Mouse (Mus musculus) MEL (cell line): ENCODE measurements at regions not wholly inside any gene's neighbourhood (a gene's known extent, or its start where the extent isn't known, plus 50 kb on each side); places are given as distances from the start of the nearest gene placed in this dataset.
A peak's percentile ranks its signal among the peaks of the same experiment; 100 is the strongest.

Source experiments
- DNase-seq: peaks from one replicate; pipeline ENCODE4 v3.0.0; 2011; ENCODE audit warnings: low read depth, low spot score
- H3K27ac ChIP-seq: 2 replicates; pipeline ENCODE4 v1.5.1; 2012; ENCODE audit warnings: low read depth, mild to moderate bottlenecking, control low read depth, low read length, moderate library complexity; ENCODE audit not compliant: control insufficient read depth
- H3K27me3 ChIP-seq, 2 experiments: fragments of 150-350 bp in 1 of 2; sonication (generic) in 1 of 2; 2 replicates each; pipeline ENCODE4 v1.6.1; 2012; ENCODE audit warnings: low read length in 2 of 2, mild to moderate bottlenecking in 2 of 2, improper control_type of control experiment in 1 of 2, moderate library complexity in 1 of 2; ENCODE audit not compliant: insufficient read depth in 2 of 2, control insufficient read depth in 1 of 2
- H3K36me3 ChIP-seq, 2 experiments: 2 replicates each; pipeline ENCODE4 v1.6.1; 2012 to 2014; ENCODE audit warnings: low read length in 2 of 2, improper control_type of control experiment in 1 of 2, inconsistent platforms in 1 of 2, mild to moderate bottlenecking in 1 of 2; ENCODE audit not compliant: insufficient read depth in 2 of 2, control insufficient read depth in 1 of 2
- H3K4me1 ChIP-seq, 2 experiments: fragments of 150-350 bp in 1 of 2; sonication (generic) in 1 of 2; 2 replicates each; pipeline ENCODE4 v1.6.1; 2012; ENCODE audit warnings: low read length in 2 of 2, improper control_type of control experiment in 1 of 2, mild to moderate bottlenecking in 1 of 2; ENCODE audit not compliant: insufficient read depth in 2 of 2, control insufficient read depth in 1 of 2
- H3K4me3 ChIP-seq, 2 experiments: fragments of 150-350 bp in 1 of 2; sonication (generic) in 1 of 2; 2 replicates each; pipeline ENCODE4 v1.5.1; 2012; ENCODE audit warnings: low read depth in 2 of 2, low read length in 2 of 2, mild to moderate bottlenecking in 2 of 2, moderate library complexity in 2 of 2, control low read depth in 1 of 2, improper control_type of control experiment in 1 of 2; ENCODE audit not compliant: control insufficient read depth in 1 of 2, insufficient read depth in 1 of 2
- H3K79me2 ChIP-seq: 2 replicates; pipeline ENCODE4 v1.6.1; 2012; ENCODE audit warnings: mild to moderate bottlenecking, low read length, moderate library complexity; ENCODE audit not compliant: control insufficient read depth, poor library complexity, insufficient read depth
- H3K9ac ChIP-seq: 2 replicates; pipeline ENCODE4 v1.6.1; 2012; ENCODE audit warnings: low read depth, mild to moderate bottlenecking, control low read depth, low read length, moderate library complexity; ENCODE audit not compliant: control insufficient read depth, poor library complexity, severe bottlenecking
- H3K9me3 ChIP-seq: fragments of 150-350 bp; sonication (generic); replicated peaks from 2 replicates; pipeline ENCODE4 v1.6.1; 2012; ENCODE audit warnings: mild to moderate bottlenecking, low read length, improper control_type of control experiment, moderate library complexity; ENCODE audit not compliant: insufficient read depth
- CHD1 ChIP-seq: IDR thresholded peaks from 2 replicates; pipeline ENCODE4 v1.6.1; 2012; ENCODE audit warnings: low read depth, mild to moderate bottlenecking, inconsistent platforms, low read length, improper control_type of control experiment
- CHD2 ChIP-seq: IDR thresholded peaks from 2 replicates; pipeline ENCODE4 v1.6.1; 2011; ENCODE audit warnings: low read length, improper control_type of control experiment
- CTCF ChIP-seq, 3 experiments: IDR thresholded peaks in 2 of 3; conservative IDR thresholded peaks in 1 of 3; 2 replicates each; pipeline ENCODE4 v1.5.1; 2011 to 2012; ENCODE audit warnings: low read length in 3 of 3, low read depth in 2 of 3, mild to moderate bottlenecking in 2 of 3, improper control_type of control experiment in 1 of 3, inconsistent platforms in 1 of 3, mixed read lengths in 1 of 3, moderate library complexity in 1 of 3; ENCODE audit not compliant: control insufficient read depth in 1 of 3, insufficient read depth in 1 of 3, poor library complexity in 1 of 3, severe bottlenecking in 1 of 3
- E2F4 ChIP-seq: IDR thresholded peaks from 2 replicates; pipeline ENCODE4 v1.6.1; 2011; ENCODE audit warnings: low read depth, low read length, improper control_type of control experiment, borderline replicate concordance
- ELF1 ChIP-seq: IDR thresholded peaks from 2 replicates; pipeline ENCODE4 v1.6.1; 2014; ENCODE audit warnings: low read depth, mild to moderate bottlenecking, inconsistent platforms, low read length, improper control_type of control experiment, moderate library complexity
- ETS1 ChIP-seq: IDR thresholded peaks from 2 replicates; pipeline ENCODE4 v1.6.1; 2012; ENCODE audit warnings: low read depth, mild to moderate bottlenecking, inconsistent platforms, low read length, improper control_type of control experiment, moderate library complexity
- MAX ChIP-seq: IDR thresholded peaks from 2 replicates; pipeline ENCODE4 v1.6.1; 2011; ENCODE audit warnings: low read length, improper control_type of control experiment
- MAZ ChIP-seq: IDR thresholded peaks from 2 replicates; pipeline ENCODE4 v1.6.1; 2012; ENCODE audit warnings: low read depth, mild to moderate bottlenecking, inconsistent platforms, low read length, improper control_type of control experiment
- MEF2A ChIP-seq: IDR thresholded peaks from 2 replicates; pipeline ENCODE4 v1.6.1; 2014; ENCODE audit warnings: low read depth, mild to moderate bottlenecking, inconsistent platforms, low read length, improper control_type of control experiment; ENCODE audit not compliant: poor library complexity, insufficient replicate concordance, severe bottlenecking; ENCODE audit errors: extremely low read depth
- MXI1 ChIP-seq: IDR thresholded peaks from 2 replicates; pipeline ENCODE4 v1.6.1; 2011; ENCODE audit warnings: mild to moderate bottlenecking, low read depth, low read length, improper control_type of control experiment
- NELFE ChIP-seq: IDR thresholded peaks from 2 replicates; pipeline ENCODE4 v1.6.1; 2011; ENCODE audit warnings: low read depth, low read length, improper control_type of control experiment
- POLR2AphosphoS2 ChIP-seq: IDR thresholded peaks from 2 replicates; pipeline ENCODE4 v1.6.1; 2011; ENCODE audit warnings: low read length, improper control_type of control experiment
- POLR2AphosphoS5 ChIP-seq: IDR thresholded peaks from 2 replicates; pipeline ENCODE4 v1.6.1; 2012; ENCODE audit warnings: low read depth, borderline replicate concordance, mild to moderate bottlenecking, inconsistent platforms, low read length, moderate library complexity, mixed read lengths
- RAD21 ChIP-seq: IDR thresholded peaks from 2 replicates; pipeline ENCODE4 v1.6.1; 2011; ENCODE audit warnings: mild to moderate bottlenecking, low read depth, low read length, improper control_type of control experiment
- SMC3 ChIP-seq: IDR thresholded peaks from 2 replicates; pipeline ENCODE4 v1.6.1; 2011; ENCODE audit warnings: low read depth, low read length, improper control_type of control experiment
- TCF12 ChIP-seq: IDR thresholded peaks from 2 replicates; pipeline ENCODE4 v1.6.1; 2014; ENCODE audit warnings: low read depth, mild to moderate bottlenecking, inconsistent platforms, low read length, improper control_type of control experiment, moderate library complexity
- UBTF ChIP-seq: IDR thresholded peaks from 2 replicates; pipeline ENCODE4 v1.6.1; 2012; ENCODE audit warnings: low read depth, mild to moderate bottlenecking, inconsistent platforms, low read length, improper control_type of control experiment, moderate library complexity, borderline replicate concordance; ENCODE audit not compliant: insufficient read depth
- USF1 ChIP-seq: IDR thresholded peaks from 2 replicates; pipeline ENCODE4 v1.6.1; 2014; ENCODE audit warnings: low read depth, mild to moderate bottlenecking, inconsistent platforms, low read length, improper control_type of control experiment, moderate library complexity
- ZC3H11A ChIP-seq: IDR thresholded peaks from 2 replicates; pipeline ENCODE4 v1.6.1; 2012; ENCODE audit warnings: low read depth, mild to moderate bottlenecking, inconsistent platforms, low read length, improper control_type of control experiment
- ZKSCAN1 ChIP-seq: IDR thresholded peaks from 2 replicates; pipeline ENCODE4 v1.6.1; 2012; ENCODE audit warnings: low read depth, mild to moderate bottlenecking, inconsistent platforms, low read length, improper control_type of control experiment, moderate library complexity
- ZNF384 ChIP-seq: IDR thresholded peaks from 2 replicates; pipeline ENCODE4 v1.6.1; 2012; ENCODE audit warnings: low read depth, mild to moderate bottlenecking, inconsistent platforms, low read length, improper control_type of control experiment

DNA sequence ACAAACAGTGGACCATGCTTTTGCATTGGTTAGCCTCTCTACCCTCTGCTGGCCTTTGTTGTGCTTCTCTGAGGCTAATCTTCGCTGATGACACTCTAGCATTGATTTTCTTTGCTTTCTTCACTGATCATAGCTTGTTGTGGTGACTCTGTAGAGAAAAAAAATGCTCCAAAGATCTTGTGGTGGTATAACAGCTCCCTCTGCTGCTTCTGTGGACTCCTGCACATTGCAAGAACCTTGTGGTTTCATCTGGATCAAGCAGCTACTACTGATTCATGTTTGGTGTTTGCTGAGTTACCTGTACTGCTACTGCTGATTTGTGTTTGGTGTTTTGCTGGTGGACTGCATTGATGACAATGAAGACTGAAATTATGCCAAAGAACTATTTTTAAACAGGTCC is 74.7 kb upstream of the Gprin3 start:
- Histone ChIP-seq H3K27me3 (no peaks in the 10 kb centered on the region), H3K9ac (no peak overlapping the region), H3K9me3 (no peaks in the 10 kb centered on the region), H3K36me3 (no peaks in the 10 kb centered on the region), H3K79me2 (no peaks in the 10 kb centered on the region), H3K27ac (no peak overlapping the region), H3K4me3 (no peak overlapping the region), H3K4me1 (no peaks in the 10 kb centered on the region)
- no peak for DNase-seq
- TF ChIP-seq CTCF (IDR thresholded peaks at IDR 0.05 in 2 of 3, conservative IDR thresholded peaks at IDR 0.05 in 1 of 3; ENCODE audit: control insufficient read depth in 1 of 3, insufficient read depth in 1 of 3, low read depth in 2 of 3, low read length in 3 of 3, poor library complexity in 1 of 3, severe bottlenecking in 1 of 3): no peak; a peak in 1 of 6 replicates

DNA sequence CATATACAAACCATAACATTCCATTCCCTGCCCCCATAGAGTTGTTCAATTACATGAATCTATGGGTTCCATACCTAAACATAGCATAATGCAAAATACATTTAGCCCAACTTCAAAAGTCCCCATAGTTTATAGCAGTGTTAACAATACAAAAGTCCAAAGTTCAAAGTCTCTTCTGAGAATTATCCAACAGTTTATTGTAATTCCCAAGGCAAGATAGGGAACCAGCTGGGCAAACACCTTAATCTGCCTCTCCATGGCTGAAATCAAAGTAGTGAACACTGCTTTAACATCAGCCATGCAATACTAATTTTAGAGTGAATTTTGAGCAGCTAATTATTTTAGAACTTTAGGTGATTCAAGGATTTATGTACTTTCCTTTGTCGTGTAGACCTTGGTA is 72.7 kb upstream of the Gprin3 start:
- no peaks in the 10 kb centered on the region for H3K79me2 ChIP-seq
- H3K4me3 ChIP-seq: no peak overlapping the region
- H3K4me1 ChIP-seq: no peaks in the 10 kb centered on the region
- DNase-seq: no peak
- H3K27ac ChIP-seq: no peak overlapping the region
- no peaks in the 10 kb centered on the region for H3K9me3 ChIP-seq
- TF ChIP-seq ZNF384 (no peak), E2F4 (no peak), MEF2A (no peak), ELF1 (no peak), MAX (no peak), USF1 (no peak), CHD1 (no peak), CTCF (IDR thresholded peaks at IDR 0.05 in 2 of 3, conservative IDR thresholded peaks at IDR 0.05 in 1 of 3; ENCODE audit: control insufficient read depth in 1 of 3, insufficient read depth in 1 of 3, low read depth in 2 of 3, low read length in 3 of 3, poor library complexity in 1 of 3, severe bottlenecking in 1 of 3) (no peak), MXI1 (no peak), UBTF (no peak), ZKSCAN1 (no peak)
- H3K27me3 ChIP-seq: no peaks in the 10 kb centered on the region
- no peaks in the 10 kb centered on the region for H3K36me3 ChIP-seq
- no peak overlapping the region for H3K9ac ChIP-seq

DNA sequence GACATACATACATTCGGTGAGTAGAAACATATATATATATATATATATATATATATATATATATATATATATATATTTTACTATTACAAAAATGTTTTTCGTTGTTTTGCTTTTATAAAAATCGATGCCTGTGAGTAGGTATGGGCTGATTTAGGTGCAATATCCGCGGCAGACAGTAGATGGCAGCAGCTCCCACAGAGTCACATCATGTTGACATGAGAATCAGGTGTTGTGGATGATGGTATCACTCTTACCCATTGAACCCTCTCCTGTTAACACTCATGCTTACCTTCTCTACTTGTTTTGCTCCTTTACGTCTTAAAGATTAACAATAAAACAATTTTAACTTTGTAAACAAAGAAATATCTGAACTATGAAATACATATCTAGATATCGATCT is 72.0 kb upstream of the Gprin3 start:
- no peaks in the 10 kb centered on the region for H3K9me3 ChIP-seq
- no peak overlapping the region for H3K4me3 ChIP-seq
- no peak overlapping the region for H3K9ac ChIP-seq
- no peaks in the 10 kb centered on the region for H3K27me3 ChIP-seq
- H3K36me3 ChIP-seq: no peaks in the 10 kb centered on the region
- no peak overlapping the region for H3K27ac ChIP-seq
- peak; percentile 49 for DNase-seq
- H3K79me2 ChIP-seq: no peaks in the 10 kb centered on the region
- no peaks in the 10 kb centered on the region for H3K4me1 ChIP-seq
- peak; percentile 71 to 79 (median 71) for TF ChIP-seq CTCF (IDR thresholded peaks at IDR 0.05 in 2 of 3, conservative IDR thresholded peaks at IDR 0.05 in 1 of 3; ENCODE audit: control insufficient read depth in 1 of 3, insufficient read depth in 1 of 3, low read depth in 2 of 3, low read length in 3 of 3, poor library complexity in 1 of 3, severe bottlenecking in 1 of 3)
- TF ChIP-seq MAZ: no peak
- peak; percentile 59 for TF ChIP-seq ZC3H11A
- no peak for TF ChIP-seq POLR2AphosphoS5
- no peak for TF ChIP-seq MAX
- peak; percentile 75 for TF ChIP-seq RAD21
- TF ChIP-seq SMC3: peak; percentile 73
- TF ChIP-seq POLR2AphosphoS2: no peak
- TF ChIP-seq TCF12: no peak
- no peak for TF ChIP-seq MEF2A
- TF ChIP-seq NELFE: no peak
- TF ChIP-seq UBTF: no peak
- TF ChIP-seq ETS1: no peak
- no peak for TF ChIP-seq CHD2
